Mouse (Mus musculus) right cerebral cortex, postnatal 10 days (tissue): Measurements from ENCODE around the gene Vsig8.

Experiments
- DNase-seq, 2 experiments: peaks; one replicate each; pipeline ENCODE4 v3.0.0; 2021; ENCODE audit warnings: low spot score in 2 of 2

The Vsig8 gene

DNA sequence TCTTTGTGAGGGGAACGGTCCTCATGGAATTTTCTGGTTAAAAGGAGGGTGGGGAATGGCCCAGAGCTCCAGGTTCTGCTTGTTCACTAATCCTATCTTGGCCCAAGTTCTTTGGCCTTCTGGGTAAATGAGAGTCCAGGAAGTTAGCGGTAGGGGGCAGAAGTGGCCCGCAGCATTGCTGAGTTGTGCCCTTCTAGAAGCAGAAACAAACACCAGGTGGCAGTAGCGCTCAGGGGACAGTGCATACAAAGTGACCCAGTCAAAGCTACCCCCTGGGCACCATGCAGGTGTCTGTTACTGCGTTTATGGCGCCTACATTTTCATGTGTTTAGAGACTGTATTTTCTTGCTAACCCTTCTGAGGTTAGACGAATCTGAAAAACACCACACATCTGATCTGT is 27.0 kb upstream of the Vsig8 start:
- peak; percentile 81 to 90 for DNase-seq

DNA sequence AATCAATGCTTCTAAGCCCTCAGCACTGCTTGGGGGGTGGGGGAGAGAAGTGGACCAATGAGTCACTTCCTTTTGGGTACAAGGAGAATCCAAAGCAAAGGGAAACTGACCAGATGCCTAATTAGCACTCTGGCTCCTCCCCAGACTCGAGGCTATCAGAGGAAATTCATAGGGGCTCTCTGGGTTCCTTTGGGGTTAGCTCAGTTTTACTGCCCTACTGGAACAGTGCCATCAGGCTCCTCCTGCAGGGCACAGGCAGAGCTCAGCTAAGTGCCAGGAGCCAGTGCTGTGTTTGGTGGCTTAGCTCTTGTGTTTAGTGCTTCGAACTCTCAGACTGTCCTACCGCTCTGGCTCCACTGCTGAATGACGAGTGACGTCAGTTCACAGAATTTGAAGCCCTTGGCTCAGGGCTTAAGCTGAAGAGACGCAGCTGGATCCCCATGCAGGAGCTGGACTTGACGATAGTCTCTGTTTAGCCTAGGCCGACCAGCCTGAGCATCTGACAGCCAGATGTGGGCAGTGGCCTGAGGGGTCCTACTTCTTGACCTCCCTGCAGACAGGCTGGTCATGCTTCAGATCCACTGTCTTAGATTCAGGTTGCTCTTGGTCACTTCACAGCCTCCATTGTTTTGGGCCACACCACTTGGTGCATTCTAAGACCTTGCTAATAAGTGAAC is 25.1 kb upstream of the Vsig8 start:
- DNase-seq: no peak

DNA sequence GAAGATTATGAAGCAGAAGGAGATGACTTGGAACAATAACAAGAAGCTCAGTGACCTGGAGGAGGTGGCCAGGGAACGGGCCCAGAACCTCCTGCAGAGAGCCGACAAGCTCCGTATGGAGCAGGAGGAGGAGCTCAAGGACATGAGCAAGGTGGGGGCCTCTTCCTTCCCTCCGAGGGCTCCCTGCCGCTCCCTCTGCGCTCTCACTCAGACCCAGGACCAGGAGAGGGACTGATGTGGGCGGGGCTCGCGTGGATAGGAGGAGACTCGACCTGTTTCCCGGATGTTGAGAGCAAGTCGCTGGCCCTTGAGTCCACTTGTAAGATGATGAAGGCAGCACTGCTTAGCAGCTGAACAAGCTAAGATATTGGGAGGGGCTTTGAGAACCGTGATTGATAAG is 23.2 kb upstream of the Vsig8 start:
- no peak for DNase-seq

DNA sequence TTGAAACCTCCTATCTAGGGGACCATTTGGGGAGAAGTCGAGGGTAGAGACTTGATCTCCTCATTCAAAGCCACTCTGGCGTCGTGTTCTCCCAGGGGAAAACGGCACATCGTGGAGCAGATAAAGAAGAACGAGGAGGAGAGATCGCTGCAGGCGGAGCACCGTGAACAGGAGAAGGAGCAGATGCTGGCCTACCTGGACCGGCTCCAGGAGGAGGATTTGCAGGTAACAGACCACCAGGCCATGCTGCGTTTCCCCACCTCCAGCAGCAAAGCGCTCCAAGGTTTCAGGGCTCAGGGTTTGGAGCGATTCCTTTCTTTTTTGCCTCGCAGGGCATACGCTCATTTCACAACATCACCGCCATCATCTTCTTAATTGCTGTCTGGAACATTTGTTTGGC is 20.6 kb upstream of the Vsig8 start:
- DNase-seq: no peak

DNA sequence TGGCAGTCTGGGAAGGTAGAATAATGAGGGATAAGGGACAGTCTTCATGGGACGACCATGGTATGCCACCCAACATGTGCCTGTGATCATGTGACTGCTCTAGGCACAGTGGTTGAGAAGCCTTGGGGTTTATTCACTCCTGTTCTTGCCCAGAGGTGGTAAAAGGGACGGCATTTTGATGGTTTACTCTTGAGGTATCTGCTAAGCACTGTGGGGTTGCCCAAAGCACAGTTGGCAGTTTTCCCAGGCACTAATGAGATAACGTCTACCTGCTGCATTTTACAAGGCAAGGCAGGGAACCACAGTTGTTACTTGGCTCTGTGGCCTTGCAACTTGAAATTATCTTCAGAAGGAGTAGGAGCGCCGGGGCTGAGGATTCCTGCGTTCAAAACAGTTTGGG is 15.9 kb upstream of the Vsig8 start:
- DNase-seq: no peak

DNA sequence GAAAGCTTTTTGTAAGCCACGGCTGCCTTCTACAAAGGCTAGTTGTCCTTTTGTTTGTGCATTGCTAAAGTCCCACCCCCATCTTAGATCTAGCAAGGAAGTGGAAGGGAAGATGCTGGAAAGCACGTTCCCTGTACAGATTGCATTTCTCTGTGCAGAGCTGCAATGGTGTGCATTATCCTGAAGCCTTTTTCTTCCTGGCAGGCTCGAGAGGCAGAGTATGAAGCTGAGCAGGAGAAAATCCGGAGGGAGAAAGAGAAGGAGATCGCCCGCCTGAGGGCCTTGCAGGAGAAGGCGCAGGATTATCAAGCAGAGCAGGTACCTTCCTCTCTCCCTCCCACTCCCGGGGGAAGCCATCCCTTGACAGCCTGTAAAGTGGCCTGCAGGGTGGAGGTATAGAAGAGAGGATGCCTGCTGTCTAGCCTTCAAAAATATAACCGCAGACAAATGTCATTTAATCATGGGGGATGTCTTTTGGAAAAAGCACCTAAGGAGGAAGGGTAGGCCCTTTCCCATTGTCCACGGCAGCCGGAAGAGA is 15.4 kb upstream of the Vsig8 start:
- no peak for DNase-seq

DNA sequence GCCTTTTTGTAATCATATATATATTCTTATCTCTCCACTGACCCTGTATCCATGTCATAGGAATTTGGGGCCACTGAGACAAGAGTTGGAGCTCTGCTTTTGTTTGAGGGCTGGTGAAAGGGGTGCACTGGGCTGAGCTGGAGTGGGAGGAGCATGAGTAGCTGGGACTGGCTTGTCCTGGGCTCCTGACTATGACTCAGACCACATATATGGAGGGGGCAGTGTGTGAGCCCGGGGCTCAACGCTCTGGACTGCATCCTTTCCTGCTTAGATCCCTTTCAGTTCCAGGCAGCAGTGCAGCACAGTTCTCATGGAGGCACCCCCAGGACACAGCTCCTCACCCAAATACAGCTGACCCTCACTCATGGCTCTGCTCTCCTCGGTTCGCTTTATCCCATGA is 9.7 kb upstream of the Vsig8 start:
- DNase-seq: no peak

DNA sequence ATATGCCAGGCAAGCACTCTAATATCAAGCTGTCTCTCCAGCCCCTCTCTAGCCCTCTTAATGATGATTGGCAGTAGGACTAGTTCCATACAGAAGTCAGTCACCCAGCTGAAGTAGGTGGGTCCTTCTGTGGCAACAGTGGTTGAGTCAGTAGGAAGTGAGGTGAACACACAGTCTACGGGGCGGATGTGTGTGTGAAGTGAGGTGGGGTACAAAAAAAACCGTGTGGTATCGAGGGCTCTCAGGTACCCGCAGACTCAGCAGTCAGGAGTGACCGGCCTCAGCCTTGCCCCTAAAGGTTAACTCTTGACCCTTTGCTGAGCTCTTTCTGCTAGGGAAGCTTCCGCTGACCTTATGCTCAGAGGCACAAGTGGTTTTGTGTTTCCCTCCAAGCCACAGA is 7.2 kb upstream of the Vsig8 start:
- no peak for DNase-seq

DNA sequence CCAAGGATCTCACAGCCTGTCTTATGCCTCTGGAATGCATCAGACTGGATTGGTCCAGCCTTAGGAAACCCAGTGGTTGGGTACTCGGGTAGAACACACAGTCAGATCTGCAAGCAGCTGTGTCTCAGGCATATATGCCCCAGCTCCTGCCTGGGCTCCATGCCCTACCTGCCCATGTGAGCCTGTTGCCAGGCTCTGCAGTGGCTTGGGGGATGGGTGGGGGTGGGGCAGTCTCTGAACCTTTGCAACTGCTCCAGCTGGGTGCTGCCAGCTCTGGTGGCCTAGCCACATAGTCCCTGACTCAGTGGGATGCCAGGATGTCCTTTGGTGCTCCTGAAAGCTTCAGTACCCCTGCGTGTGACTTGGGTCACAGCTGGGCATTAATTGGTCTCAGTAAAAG is 6.4 kb upstream of the Vsig8 start:
- no peak for DNase-seq

DNA sequence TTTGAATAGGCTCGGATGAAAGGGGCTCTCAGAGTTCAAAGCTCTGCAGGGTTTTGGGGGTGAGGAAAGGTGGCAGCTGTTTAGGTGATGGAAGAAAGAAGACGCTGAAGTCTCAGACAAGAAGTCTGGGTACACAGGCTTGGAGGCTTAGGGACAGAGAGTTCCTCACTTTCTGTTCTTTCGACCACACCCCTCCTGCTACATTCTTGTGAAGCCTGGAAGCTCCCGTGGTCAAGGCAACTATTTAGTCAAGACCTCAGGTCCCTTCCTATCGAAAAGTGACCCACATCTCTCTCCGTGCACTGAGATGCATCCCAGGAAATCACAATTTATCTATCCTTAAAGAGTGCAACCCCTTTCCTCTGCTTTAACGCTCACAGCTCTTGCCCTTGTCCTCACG is 6.0 kb upstream of the Vsig8 start:
- DNase-seq: no peak

DNA sequence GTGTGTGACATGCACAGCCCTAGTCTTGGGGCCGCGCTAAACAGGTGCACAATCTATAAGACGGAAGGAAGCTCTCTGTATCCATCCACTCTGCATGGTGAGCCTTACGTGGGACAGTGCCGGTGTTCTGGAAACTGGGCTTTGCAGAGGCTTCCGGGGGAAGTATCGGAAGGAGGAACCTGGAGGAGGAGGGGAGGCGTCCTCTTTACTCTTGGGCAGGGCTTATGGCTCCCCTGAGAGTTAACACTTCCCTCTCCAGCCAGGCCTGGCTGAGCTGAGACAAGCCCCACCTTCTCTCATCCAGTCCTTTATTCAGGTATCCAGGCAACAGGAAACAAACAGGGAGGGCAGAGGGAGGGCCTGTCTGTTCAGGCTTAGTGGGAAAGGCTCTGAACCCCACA is 5.2 kb upstream of the Vsig8 start:
- peak; percentile 62 to 73 for DNase-seq

DNA sequence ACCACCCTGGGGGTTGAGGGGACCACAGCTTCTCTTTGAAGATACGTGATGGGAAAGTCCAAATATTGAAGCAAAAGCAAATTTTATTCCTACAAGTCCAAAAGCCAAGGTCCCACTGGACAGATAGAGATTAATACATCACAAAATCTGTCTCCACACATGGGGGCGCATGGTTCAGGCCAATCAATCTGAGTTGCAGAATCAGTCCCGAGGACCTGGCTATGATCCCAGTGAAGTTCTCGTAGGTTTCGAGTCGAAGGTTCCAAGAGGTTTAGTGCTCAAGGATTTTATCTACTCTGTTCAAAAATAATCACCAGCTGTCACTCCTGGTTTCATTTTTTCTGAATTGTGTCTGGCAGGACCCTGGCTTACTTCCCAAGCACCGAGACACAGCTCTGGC is 4.7 kb upstream of the Vsig8 start:
- DNase-seq: no peak

DNA sequence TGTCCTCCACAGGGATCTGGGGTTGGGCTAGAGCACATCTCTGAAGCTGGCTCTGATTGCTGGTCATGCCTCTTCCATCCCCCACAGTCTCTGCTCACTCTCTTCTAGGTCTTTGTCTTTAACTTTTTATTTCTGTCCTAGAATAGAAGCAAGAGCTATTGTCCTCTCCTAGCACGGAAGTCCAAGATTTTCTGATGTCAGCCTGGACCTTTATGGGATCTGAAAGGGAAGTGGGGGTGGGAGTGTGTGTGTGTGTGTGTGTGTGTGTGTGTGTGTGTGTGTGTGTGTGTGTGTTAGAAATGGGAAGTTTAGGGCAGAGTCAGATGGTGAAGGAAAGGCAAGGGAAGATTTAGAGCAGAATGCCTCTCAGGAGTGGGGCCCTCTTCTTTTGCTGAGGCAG is 3.1 kb upstream of the Vsig8 start:
- no peak for DNase-seq

DNA sequence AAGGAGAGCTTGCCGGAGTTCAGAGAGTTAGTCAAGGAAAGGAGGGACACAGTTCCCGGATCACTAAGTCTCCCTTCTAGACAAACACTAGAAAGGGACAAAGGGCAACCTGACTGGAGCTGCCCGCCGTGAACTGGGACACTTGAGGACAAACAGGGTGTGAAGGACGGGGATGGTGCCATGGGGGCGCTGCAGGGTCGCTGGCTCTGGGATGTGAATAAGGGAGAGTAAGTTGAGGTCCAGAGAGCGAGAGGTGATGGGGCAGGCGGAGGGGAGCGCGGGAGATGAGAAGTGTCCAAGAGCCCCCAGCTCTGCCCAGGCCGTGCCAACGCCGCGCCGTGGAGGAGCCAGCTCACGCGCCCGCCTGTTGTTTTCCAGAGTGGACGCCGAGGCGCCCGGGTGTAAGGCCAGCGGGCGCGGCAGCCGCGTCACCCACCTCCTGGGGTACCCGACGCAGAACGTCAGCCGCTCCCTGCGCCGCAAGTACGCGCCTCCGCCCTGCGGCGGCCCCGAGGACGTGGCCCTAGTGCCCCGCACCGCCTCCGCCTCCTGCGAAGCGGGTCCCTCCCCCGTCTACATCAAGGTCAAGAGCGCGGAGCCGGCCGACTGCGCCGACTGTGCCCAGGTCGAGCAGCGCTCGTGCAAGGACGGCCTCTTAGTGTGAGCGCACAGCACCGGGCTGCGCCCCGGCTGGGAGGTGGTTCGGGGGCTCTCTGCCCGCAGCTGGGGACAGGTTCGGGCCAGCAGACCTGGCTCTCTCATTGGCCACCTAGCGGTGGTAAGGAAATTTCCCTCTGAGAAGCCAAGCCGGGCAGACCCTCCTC is 7.1 kb downstream of the Vsig8 start:
- DNase-seq: peak; percentile 67 to 73

DNA sequence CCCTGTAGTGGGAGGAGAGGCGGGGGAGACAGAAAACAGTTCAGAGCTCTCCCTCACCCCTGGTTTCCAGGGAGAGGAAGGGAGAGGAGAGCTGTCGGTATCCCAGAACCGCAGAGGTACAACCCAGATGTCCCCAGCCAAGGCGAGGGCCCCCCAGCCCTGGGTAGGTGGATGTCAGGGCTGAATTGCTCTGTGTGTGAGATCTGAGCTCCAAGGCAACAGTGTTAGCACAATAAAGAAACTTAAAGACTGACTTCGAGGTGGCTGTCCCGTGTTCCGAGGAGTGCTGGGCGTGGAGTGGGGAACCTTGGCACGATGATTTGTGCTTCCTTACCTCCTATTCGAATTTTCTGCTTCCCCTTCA is 7.7 kb downstream of the Vsig8 start:
- no peak for DNase-seq

DNA sequence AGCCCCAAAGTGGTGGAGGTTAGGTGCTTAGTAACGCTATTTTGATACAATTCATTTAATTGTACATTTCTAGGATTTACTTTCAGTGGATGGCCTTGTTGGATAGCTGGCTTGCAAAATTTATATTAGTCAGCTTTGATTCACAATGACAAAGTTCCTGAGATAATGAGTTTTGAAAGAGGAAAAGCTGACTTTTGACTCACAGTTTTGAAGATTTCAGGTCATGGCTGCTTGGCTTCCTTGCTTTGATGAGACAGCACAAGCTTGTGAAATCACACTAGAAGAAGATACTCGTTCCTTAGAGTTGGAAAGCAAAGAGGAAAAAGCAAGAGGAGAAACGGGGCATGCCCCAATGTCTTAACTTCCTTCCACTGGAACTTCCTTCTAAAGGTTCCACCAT is 10.4 kb downstream of the Vsig8 start:
- no peak for DNase-seq

DNA sequence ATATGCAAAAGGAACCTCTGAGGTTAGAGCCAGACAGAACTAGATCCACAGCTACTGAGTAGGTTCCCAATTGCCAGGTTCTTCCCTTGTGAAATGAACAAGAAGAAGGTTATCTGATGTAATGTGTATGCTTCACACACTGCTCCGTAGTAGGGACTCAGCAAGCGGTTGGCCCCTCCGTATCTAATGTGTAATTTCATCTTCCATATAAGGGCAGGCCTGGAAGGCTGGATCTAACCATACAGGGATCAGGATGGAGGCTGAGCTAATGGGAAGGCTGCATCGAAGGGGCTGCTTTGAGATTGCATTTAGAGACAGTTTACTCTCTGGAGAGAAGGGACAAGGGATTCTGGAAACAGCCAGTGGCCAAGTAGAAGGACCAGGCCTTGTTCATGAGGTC is 12.0 kb downstream of the Vsig8 start:
- DNase-seq: no peak

DNA sequence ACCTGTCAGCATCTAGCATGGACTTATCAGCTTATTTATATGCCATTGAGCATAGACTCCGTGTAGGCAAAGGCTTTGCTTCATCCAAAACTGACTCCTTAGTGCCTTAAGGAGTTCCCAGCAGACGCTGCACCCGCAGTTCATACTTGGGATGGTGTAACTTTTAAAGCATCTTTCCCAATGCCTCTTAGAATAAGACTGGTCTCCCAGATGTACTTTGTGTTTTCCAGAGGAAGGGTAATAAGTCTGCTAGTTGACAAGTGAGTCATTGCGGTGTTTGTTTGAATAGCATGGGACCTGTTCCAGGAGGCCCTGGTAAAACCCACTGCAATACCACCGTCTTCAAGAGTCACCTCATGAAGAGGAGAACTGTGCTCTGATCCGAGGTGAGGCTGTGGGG is 24.4 kb downstream of the Vsig8 start:
- DNase-seq: no peak

DNA sequence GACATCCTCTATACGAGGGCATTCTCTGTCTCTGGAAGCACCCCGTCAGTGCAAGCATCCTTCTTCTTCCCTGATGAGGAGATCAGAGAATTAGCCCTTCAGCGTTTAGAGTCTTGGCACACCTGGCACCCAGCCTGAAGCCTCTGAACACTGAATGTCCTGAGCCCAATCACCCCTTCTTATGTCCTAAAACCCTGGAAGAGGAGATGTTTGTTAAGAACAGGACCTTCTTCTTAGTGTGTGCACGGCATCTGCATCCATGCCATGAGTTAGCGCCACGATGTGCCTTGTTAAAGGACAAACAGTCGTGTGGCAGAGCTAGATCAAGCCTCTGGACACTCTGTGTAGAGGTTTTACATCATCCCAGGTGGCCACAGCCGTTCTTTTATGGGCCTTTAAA is 26.7 kb downstream of the Vsig8 start:
- no peak for DNase-seq

DNA sequence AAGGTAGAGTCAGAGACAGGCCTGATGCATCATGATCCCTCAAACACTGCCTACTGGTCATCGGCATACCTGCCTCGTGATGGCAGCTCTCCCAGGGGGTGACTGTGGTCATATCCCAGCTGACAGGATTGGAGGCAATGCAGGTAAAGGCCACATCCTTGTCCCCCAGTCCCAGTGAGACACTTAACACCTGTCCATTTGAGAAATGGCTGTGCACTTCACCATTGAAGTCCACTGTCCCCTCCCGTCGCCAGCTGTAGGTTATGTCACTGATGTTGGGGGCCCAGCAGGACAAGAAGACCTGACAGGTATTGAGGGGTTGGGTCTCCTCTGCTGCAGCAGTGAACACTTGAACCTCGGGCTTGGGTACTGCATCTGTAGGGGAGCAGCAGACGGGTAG is 28.5 kb downstream of the Vsig8 start:
- DNase-seq: no peak

DNA sequence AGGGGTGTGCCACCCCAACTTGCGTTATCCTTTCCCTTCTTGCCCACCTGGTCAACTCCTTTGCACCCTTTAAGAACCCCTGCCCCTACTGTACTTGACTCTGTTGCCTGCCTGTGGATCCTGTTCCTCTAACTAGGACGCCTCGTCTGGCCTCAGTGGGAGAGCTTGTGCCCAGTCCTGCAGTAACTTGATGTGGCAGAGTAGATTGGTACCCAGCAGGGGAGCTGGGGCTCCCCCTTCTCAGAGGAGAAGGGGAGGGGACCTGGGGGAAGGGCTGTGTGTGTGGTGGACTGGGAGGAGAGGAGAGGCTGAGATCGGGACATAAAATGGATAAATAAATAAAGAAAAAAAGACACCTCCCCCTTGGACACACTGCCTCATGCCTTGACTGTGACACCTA is 29.3 kb downstream of the Vsig8 start:
- no peak for DNase-seq

DNA sequence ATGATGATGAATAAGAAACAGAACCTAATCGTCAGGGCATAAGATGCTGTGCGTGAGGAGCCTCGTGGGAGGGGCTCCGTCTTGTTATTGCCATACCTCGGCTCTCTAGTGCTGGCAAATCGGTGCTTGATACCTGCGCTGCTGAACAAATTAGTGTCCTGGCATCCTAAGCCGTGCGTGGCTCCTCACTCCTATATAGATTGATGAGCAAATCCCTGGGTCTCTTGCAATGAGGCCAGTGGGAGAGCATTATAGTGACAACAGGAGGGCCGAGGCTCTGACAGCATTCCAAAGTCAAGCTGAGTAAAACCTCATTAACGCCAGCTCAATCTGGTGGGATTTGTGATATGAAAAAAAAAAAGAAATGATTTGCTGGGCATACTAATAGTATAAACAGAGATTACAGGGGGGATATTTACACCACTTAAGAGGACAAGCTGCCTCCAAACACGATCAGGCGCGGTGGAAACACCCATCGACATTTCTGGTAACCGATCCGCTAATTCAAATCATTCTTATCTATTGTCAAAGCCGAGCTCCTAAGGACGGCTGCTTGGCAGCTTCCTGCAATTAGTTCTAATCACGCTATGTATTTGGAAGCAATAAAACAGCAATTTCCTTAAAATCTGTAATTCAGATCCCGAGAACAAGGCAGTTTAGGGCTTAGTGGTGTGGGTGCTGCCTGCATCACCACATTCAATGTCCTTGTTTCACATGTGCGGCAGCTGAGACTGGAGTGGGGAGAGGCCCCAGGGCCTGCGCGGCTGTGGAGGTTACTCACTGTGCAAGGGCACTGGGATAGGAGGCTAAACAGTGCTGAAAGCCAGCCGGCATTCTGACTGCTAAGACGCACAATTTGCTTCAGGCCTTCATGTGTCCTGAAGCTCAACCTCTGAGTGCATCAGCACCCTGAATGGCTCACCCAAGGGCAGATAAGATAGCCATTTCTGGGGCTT is 30.2 kb downstream of the Vsig8 start:
- DNase-seq: no peak
